Mouse (Mus musculus) left cerebral cortex, postnatal 14 days (tissue): ENCODE measurements around the gene Sprr1a. TPM values are rescaled to one million over a fixed set of nuclear protein-coding genes. Genes with fewer than 3 reads are reported as not detected.

Experiments used
- total RNA-seq, 2 experiments: library from RNA; stranded (reverse); gene quantifications; 2 replicates each; pipeline ENCODE4 v1.2.3; 2021

Sprr1a gene
- total RNA-seq, 2 experiments from 2014 or later = not detected

Other genes starting within 250 kb of the Sprr1a start
- gene Sprr2a3, start 200.5 kb downstream of the Sprr1a start, total RNA-seq = not detected
- not detected for gene Sprr2b, start 169.3 kb downstream of the Sprr1a start, total RNA-seq
- not detected for gene Sprr2d, start 146.8 kb downstream of the Sprr1a start, total RNA-seq
- gene Sprr2e, start 133.8 kb downstream of the Sprr1a start, total RNA-seq = not detected
- gene Sprr2f, start 120.7 kb downstream of the Sprr1a start, total RNA-seq = not detected
- gene Sprr2h, start 100.2 kb downstream of the Sprr1a start, total RNA-seq = not detected
- gene Sprr2i, start 77.9 kb downstream of the Sprr1a start, total RNA-seq = not detected
- not detected for gene Sprr2j-ps, start 67.8 kb downstream of the Sprr1a start, total RNA-seq
- 1 to 10 TPM; 1.4 to 3.5 TPM for gene Gm9774, start 56.5 kb downstream of the Sprr1a start, total RNA-seq
- gene Sprr2k, start 53.3 kb downstream of the Sprr1a start, total RNA-seq = not detected
- gene Sprr1b, start 47.1 kb downstream of the Sprr1a start, total RNA-seq = not detected
- gene Sprr3, start 27.2 kb downstream of the Sprr1a start, total RNA-seq = not detected
- not detected for gene Sprr4, start 14.6 kb upstream of the Sprr1a start, total RNA-seq
- gene 2310046K23Rik, start 48.6 kb upstream of the Sprr1a start, total RNA-seq = not detected
- gene Ivl, start 87.8 kb upstream of the Sprr1a start, total RNA-seq = not detected
- not detected for gene Smcp, start 103.1 kb upstream of the Sprr1a start, total RNA-seq
- not detected for gene 2210017I01Rik, start 121.6 kb upstream of the Sprr1a start, total RNA-seq
- not detected for gene Lce6a, start 135.8 kb upstream of the Sprr1a start, total RNA-seq
- gene Lce1a1, start 162.4 kb upstream of the Sprr1a start, total RNA-seq = not detected
- gene Lce1b, start 171.0 kb upstream of the Sprr1a start, total RNA-seq = not detected
- gene Lce1a2, start 184.4 kb upstream of the Sprr1a start, total RNA-seq = not detected
- not detected for gene Lce1c, start 193.4 kb upstream of the Sprr1a start, total RNA-seq
- not detected for gene Lce1d, start 201.3 kb upstream of the Sprr1a start, total RNA-seq
- gene Lce1e, start 223.2 kb upstream of the Sprr1a start, total RNA-seq = not detected
- gene Lce1f, start 234.5 kb upstream of the Sprr1a start, total RNA-seq = not detected